In genomic region chr2:59756137-59756753, GRCm38 (mm10) we compare ENCODE assay signal across 13 mouse cellular contexts.
DNase-seq lines count a peak whose midpoint lies in the region; ATAC-seq and TF ChIP-seq lines count a peak whose summit lies in the region.
"Had no signal": no experiment of that assay in that cellular context is flagged by ENCODE, and none has a peak within 500 bp of the region (broad histone marks: within the 10 kb centered on the region; RNA-seq: fewer than 3 reads in every experiment).

No protein-coding gene starts in this region.

- 68% methylated on average over 13 of the region's 13 CpGs for WGBS in heart, embryonic 13.5 days
- WGBS in kidney, postnatal 0 days = 46% methylated on average over 13 of the region's 13 CpGs
- 78% methylated on average over 13 of the region's 13 CpGs for WGBS in embryonic facial prominence, embryonic 10.5 days

- no peak overlapping the region for H3K9ac ChIP-seq in heart, embryonic 13.5 days
- H3K9ac ChIP-seq in kidney, postnatal 0 days (ENCODE audit: low read depth, low read length) = no peak overlapping the region

- CTCF ChIA-PET in Patski (lab: Charles Lee) = no interaction called here

- H3K4me1 ChIP-seq in heart, embryonic 13.5 days = peaks cover 53% of the 10 kb centered on the region
- peaks cover 25% of the 10 kb centered on the region; the same call in 1 of the 2 replicates for H3K4me1 ChIP-seq in kidney, postnatal 0 days (replicated peaks; ENCODE audit: insufficient read depth, low read length)
- H3K4me1 ChIP-seq in embryonic facial prominence, embryonic 10.5 days = peaks cover 60% of the 10 kb centered on the region
- H3K4me1 ChIP-seq: hindbrain, embryonic 13.5 days had no signal

- intact Hi-C loops in heart, postnatal 36 days (cut with DNase I) = no loop called here

- peaks cover 31% of the 10 kb centered on the region for H3K36me3 ChIP-seq in heart, embryonic 13.5 days
- no peaks in the 10 kb centered on the region for H3K36me3 ChIP-seq in kidney, postnatal 0 days (ENCODE audit: insufficient read depth, low read length)
- H3K36me3 ChIP-seq in embryonic facial prominence, embryonic 10.5 days (replicated peaks) = peaks cover 31% of the 10 kb centered on the region
- H3K36me3 ChIP-seq: hindbrain, embryonic 13.5 days had no signal

- DNase-seq in heart, postnatal 36 days = no peak
- DNase-seq in kidney, postnatal 0 days (ENCODE audit: low spot score) = peak; percentile 86
- DNase-seq in kidney, postnatal 36 days = no peak
- DNase-seq in Patski (ENCODE audit: low read depth, low spot score) = peak; percentile 53
- DNase-seq in embryonic facial prominence, embryonic 10.5 days (ENCODE audit: low spot score) = no peak
- no peak for DNase-seq in spleen, postnatal 4 days (ENCODE audit: low spot score in 2 of 2)
- DNase-seq in cerebellum, adult 9-11 months = no peak
- DNase-seq: cerebellum, postnatal 14 days; embryo, embryonic 11 days; heart, adult 18-20 months; lung, postnatal 14 days had no signal

- TF ChIP-seq CTCF in kidney, postnatal 0 days (IDR thresholded peaks at IDR 0.05; ENCODE audit: low read depth) = no peak
- TF ChIP-seq CTCF in Patski (IDR thresholded peaks at IDR 0.05) = no peak

- in situ Hi-C loops in Patski (cut with MboI; ENCODE audit: low pct_unique_long_range_greater_than_20kb) = no loop called here

- H3K27ac ChIP-seq in heart, embryonic 13.5 days (replicated peaks) = peak overlapping the region; percentile 22; the same call in 1 of the 2 replicates
- H3K27ac ChIP-seq in kidney, postnatal 0 days = peak overlapping the region; percentile 63
- H3K27ac ChIP-seq in embryonic facial prominence, embryonic 10.5 days (replicated peaks) = peak overlapping the region; percentile 54; the same call in 1 of the 2 replicates
- H3K27ac ChIP-seq: hindbrain, embryonic 13.5 days had no signal

- no peaks in the 10 kb centered on the region for H3K27me3 ChIP-seq in heart, embryonic 13.5 days (replicated peaks)
- H3K27me3 ChIP-seq in kidney, postnatal 0 days (ENCODE audit: insufficient read depth, low read length) = no peaks in the 10 kb centered on the region
- H3K27me3 ChIP-seq in Patski = no peaks in the 10 kb centered on the region
- no peaks in the 10 kb centered on the region for H3K27me3 ChIP-seq in embryonic facial prominence, embryonic 10.5 days (replicated peaks; ENCODE audit: low read depth, poor library complexity, severe bottlenecking)
- H3K27me3 ChIP-seq: hindbrain, embryonic 13.5 days had no signal

- ATAC-seq in heart, embryonic 13.5 days (ENCODE audit: extremely low read depth, insufficient number of reproducible peaks, low FRiP score, low TSS enrichment) = no peak
- peak; percentile 64 for ATAC-seq in kidney, postnatal 0 days (replicated peaks; ENCODE audit: low FRiP score, low read depth)
- ATAC-seq in Patski = peak; percentile 45

- no peaks in the 10 kb centered on the region for H3K9me3 ChIP-seq in heart, embryonic 13.5 days
- no peaks in the 10 kb centered on the region for H3K9me3 ChIP-seq in kidney, postnatal 0 days (replicated peaks; ENCODE audit: low read length)
- no peaks in the 10 kb centered on the region for H3K9me3 ChIP-seq in embryonic facial prominence, embryonic 10.5 days
- H3K9me3 ChIP-seq: hindbrain, embryonic 13.5 days had no signal

- no peak overlapping the region for H3K4me3 ChIP-seq in heart, embryonic 13.5 days
- no peak overlapping the region for H3K4me3 ChIP-seq in kidney, postnatal 0 days (replicated peaks; ENCODE audit: low read depth, low read length)
- H3K4me3 ChIP-seq in embryonic facial prominence, embryonic 10.5 days = no peak overlapping the region
- H3K4me3 ChIP-seq: hindbrain, embryonic 13.5 days had no signal

- POLR2A ChIA-PET in Patski (lab: Charles Lee) = no interaction called here

- H3K4me2 ChIP-seq in heart, embryonic 13.5 days = no peak overlapping the region
- no peak overlapping the region for H3K4me2 ChIP-seq in kidney, postnatal 0 days (ENCODE audit: low read length)
- H3K4me2 ChIP-seq: hindbrain, embryonic 13.5 days had no signal

Comparison
In these comparisons a context has a peak if more than half of its experiments do, and no peak if none do; other contexts are left out.
1. DNase-seq: peak in kidney, postnatal 0 days (single experiment) and Patski (single experiment); none in heart, postnatal 36 days (0 of 2), kidney, postnatal 36 days (0 of 2), embryonic facial prominence, embryonic 10.5 days (single experiment), spleen, postnatal 4 days (0 of 2) and cerebellum, adult 9-11 months (single experiment).
2. Peak in every context shown above with its lines, with median percentiles within 50 percentile points of each other: H3K27ac ChIP-seq.